Mouse (Mus musculus) lung, adult 2 months (tissue): ENCODE results near the gene Efs. TPM values are rescaled to one million over a fixed set of nuclear protein-coding genes. Genes with fewer than 3 reads are reported as not detected.

Experiments
- DNase-seq: peaks from one replicate; pipeline ENCODE4 v3.0.0; 2022
- H3K4me1 ChIP-seq: fragments of 200-500 bp; 2 replicates; pipeline ENCODE4 v1.6.1; 2011; ENCODE audit warnings: low read length; ENCODE audit not compliant: control insufficient read depth, insufficient read depth
- H3K4me3 ChIP-seq: fragments of 200-500 bp; replicated peaks from 2 replicates; pipeline ENCODE3; 2011; ENCODE audit warnings: low read depth, mild to moderate bottlenecking, control low read depth, low read length; ENCODE audit errors: extremely low read depth
- CTCF ChIP-seq: fragments of 200-500 bp; IDR thresholded peaks from 2 replicates; pipeline ENCODE4 v1.5.1; 2011; ENCODE audit warnings: mild to moderate bottlenecking, low read length, control low read depth; ENCODE audit not compliant: insufficient read depth
- POLR2A ChIP-seq: fragments of 200-500 bp; IDR thresholded peaks from 2 replicates; pipeline ENCODE4 v1.6.1; 2011; ENCODE audit warnings: low read depth, mild to moderate bottlenecking, control low read depth, low read length, borderline replicate concordance; ENCODE audit errors: extremely low read depth
- WGBS: fragments of 180-500 bp; shearing (Covaris S2); methylation state at CpG from one replicate; pipeline ENCODE4 v1.1.7; 2018; 5-methylcytosine and 5-hydroxymethylcytosine counted together
- polyA plus RNA-seq: library from polyadenylated mRNA; depleted of rRNA; stranded (reverse); fragments of >200 nt; gene quantifications from 2 replicates; pipeline ENCODE4 v1.2.3, GENCODE M21; 2012

The Efs gene
- polyA plus RNA-seq, 1 experiment, result 16.3 TPM

- peak; percentile 62 for DNase-seq
- TF ChIP-seq CTCF (peak; percentile 75), POLR2A (no peak)
- 40% methylated on average over 12 of the region's 12 CpGs for WGBS
Measured at GRCm38 (mm10) chr14:54939434-54940175, 13.7 kb upstream of the Efs start.

DNA sequence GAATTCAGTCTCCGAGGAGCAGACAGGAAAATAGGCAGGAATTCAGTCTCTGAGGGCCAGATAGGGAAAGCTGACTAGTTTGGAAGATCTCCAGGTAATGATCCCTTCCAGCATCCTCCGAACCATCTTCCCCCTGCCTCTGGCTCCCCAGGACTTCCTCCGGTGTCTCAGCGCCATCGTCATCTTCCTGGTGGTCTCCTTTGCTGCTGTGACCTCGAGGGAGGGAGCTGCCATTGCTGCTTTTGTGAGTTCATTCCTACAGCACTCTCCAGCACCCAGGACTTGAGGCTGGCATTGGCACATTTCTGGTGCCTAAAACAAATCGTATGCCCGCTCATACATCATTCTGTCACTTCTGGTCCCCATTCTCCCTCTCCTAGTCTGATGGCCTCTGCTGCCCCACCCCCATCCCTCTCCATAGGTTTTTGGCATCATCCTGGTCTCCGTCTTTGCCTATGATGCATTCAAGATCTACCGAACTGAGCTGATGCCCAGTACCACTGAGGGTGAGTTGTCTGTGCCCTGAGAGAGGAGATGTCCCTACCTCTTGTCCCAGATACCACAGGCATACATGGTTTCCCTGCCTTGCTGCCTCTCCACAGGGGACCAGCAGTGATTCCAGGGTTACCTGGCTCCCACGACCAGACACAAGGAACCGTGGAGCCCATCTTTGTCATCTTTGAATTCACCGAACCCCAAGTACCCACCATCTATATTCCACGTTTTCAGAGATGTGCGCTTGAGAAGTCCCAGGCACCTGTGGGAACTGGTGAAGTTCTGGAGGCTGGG lies 12.7 kb upstream of the Efs start:
- H3K4me3 ChIP-seq, result no peak overlapping the region
- WGBS, result 76% methylated on average over 15 of the region's 15 CpGs
- DNase-seq, result no peak
- TF ChIP-seq CTCF, result no peak
- TF ChIP-seq POLR2A, result no peak
- no peaks in the 10 kb centered on the region for H3K4me1 ChIP-seq

More at GRCm38 (mm10) chr14:54939434-54940175, 13.7 kb upstream of the Efs start:
- Histone ChIP-seq H3K4me1 (no peaks in the 10 kb centered on the region), H3K4me3 (no peak overlapping the region)

DNA sequence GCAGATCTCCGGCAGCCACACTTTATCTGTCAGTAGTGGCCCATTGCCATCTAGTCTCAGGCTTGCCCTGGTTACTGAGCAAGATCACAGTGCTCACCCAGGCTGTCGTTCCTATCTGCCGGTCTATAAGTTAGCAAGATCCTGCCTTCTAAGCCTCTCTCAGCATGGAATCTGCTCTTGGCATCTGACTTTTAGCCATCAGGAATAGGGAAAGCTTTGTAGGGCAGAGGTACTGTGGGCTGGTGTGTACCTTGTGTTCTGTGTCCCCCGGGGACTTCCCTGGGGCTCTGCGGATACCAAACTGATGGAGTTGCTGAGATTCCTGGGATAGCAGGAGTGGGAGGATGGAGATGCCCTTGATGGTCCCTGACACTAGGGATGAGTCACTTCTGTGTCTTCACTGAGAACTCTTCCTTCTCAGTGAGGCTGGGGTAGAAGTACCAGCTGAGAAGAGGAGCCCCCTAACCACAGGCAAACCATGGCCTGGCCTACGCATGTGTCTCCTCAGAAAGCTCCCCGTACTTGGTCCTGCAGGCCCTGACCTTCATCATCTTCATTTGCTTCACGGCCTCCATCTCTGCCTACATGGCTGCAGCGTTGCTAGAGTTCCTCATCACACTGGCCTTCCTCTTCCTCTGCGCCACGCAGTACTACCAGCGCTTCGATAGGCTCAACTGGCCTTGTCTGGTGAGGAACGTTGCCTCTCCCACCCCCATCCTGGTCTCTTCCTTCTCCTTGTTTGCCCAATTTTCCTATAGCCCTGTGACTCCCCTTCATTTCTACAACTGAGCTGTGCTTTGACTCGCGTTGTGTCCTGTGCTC lies 11.6 kb upstream of the Efs start:
- H3K4me3 ChIP-seq, result no peak overlapping the region
- WGBS, result 87% methylated on average over 16 of the region's 16 CpGs
- no peaks in the 10 kb centered on the region for H3K4me1 ChIP-seq
- DNase-seq, result no peak
- no peak for TF ChIP-seq CTCF
- no peak for TF ChIP-seq POLR2A

GRCm38 (mm10) chr14:54936831-54937160 lies 10.9 kb upstream of the Efs start:
- Histone ChIP-seq H3K4me3 (no peak overlapping the region), H3K4me1 (no peaks in the 10 kb centered on the region)
- DNase-seq, result no peak
- TF ChIP-seq POLR2A (no peak), CTCF (no peak)
- WGBS, result 43% methylated on average over 6 of the region's 6 CpGs

- H3K4me3 ChIP-seq, result no peak within 1 kb of the TSS
- no peaks in the 10 kb centered on the region for H3K4me1 ChIP-seq
- no peak for DNase-seq
- 37% methylated on average over 8 of the region's 8 CpGs for WGBS
- TF ChIP-seq POLR2A, result no peak
- no peak for TF ChIP-seq CTCF
Measured at GRCm38 (mm10) chr14:54935904-54936830, 10.2 kb upstream of the Efs start, which contains the start of gene Cmtm5. TSS of gene Cmtm5 (plus strand) at chr14:54936261.

GRCm38 (mm10) chr14:54932645-54933150 lies 6.8 kb upstream of the Efs start, which contains the start of gene Il25:
TSS of gene Il25 (plus strand) at chr14:54932695.
- no peak within 1 kb of the TSS for H3K4me3 ChIP-seq
- no peaks in the 10 kb centered on the region for H3K4me1 ChIP-seq
- DNase-seq, result no peak
- TF ChIP-seq POLR2A (no peak), CTCF (no peak)
- 43% methylated on average over 6 of the region's 6 CpGs for WGBS

DNA sequence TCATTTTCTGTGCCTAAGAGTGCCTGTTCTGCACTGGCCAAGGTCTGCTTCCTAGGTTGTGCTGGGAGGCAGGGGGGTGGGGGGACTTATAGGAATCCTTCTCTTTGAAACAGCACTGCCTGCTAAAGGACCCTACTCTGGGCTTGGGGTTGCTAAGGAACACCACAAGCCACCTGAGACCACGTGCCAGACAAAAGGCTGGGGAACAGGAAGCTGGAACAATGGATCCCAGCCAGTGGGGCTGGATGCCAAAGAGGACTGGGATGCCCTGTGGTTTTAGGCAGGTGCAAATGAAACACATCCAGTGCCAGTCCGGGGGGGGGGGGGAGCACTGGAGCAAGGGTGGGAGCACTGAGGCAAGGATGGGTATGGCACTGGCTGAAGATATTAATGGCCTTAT lies 4.5 kb upstream of the Efs start:
- DNase-seq, result no peak
- Histone ChIP-seq H3K4me3 (no peak overlapping the region), H3K4me1 (peaks cover 5% of the 10 kb centered on the region; the same call in 1 of the 2 replicates)
- WGBS, result 23% methylated on average over 2 of the region's 2 CpGs
- TF ChIP-seq POLR2A, result no peak
- TF ChIP-seq CTCF, result no peak

DNA sequence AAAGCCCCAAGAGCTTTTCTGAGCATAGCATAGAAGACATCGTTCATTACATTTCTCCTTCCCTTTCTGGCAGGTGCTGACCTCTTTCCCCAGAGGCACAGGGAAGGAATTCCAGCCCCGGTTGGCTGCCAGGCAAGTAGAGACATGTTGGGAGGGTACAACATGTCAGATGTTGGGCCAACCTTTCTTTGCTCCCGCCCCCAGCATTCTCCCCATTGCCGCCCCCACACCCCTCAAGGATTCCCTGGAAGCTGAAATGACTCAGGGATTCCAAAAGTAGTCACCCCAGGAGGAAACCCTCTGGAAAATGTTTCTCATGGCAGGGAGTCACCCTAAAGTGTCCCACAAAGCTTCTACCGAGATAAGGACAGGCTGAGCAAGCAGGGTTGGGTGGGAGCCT lies 3.9 kb upstream of the Efs start:
- 63% methylated on average over 5 of the region's 5 CpGs for WGBS
- peaks cover 5% of the 10 kb centered on the region; the same call in 1 of the 2 replicates for H3K4me1 ChIP-seq
- DNase-seq, result no peak
- TF ChIP-seq CTCF (no peak), POLR2A (no peak)
- H3K4me3 ChIP-seq, result no peak overlapping the region
